Mouse (Mus musculus): Measurements from ENCODE around the gene Myog. TPM values are rescaled to one million over a fixed set of nuclear protein-coding genes. Genes with fewer than 3 reads are reported as not detected.

Myog gene
- polyA plus RNA-seq, 1 experiment from 2014 or later, result 0.33 TPM

DNA sequence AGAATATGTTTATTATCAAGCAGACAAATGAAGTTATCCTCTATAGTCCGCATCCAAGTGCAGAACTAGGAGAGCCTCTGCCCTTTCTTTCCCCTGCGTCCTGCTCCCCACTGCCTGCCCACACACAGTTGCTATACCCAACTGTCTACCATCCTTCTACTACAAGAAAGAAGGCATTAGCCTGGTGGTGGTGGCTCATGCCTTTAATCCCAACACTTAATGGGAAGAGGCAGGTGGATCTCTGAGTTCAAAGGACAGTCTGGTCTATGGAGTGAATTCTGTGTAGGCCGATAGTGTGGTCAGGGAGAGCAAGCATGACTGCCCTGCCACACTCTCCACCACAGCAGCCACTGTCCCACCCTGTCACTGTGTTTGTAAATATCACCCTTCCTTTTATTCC, 20.9 kb downstream of the Myog start:
- H3K4me1 ChIP-seq (replicated peaks), result peaks cover 16% of the 10 kb centered on the region
- no peak overlapping the region for H3K27ac ChIP-seq
- DNase-seq (ENCODE audit: low spot score), result no peak
- WGBS, result 94% methylated on average over 3 of the region's 3 CpGs
- no peak overlapping the region for H3K4me3 ChIP-seq
- no peaks in the 10 kb centered on the region for H3K27me3 ChIP-seq (ENCODE audit: insufficient read depth, poor library complexity, severe bottlenecking)
- peaks cover 6% of the 10 kb centered on the region; the same call in 1 of the 2 replicates for H3K36me3 ChIP-seq
- no peaks in the 10 kb centered on the region for H3K9me3 ChIP-seq

GRCm38 (mm10) chr1:134311760-134312159, 22.0 kb downstream of the Myog start:
- Histone ChIP-seq H3K4me3 (no peak overlapping the region), H3K27me3 (ENCODE audit: insufficient read depth, poor library complexity, severe bottlenecking) (no peaks in the 10 kb centered on the region), H3K36me3 (peaks cover 6% of the 10 kb centered on the region; the same call in 1 of the 2 replicates), H3K27ac (no peak overlapping the region), H3K4me1 (replicated peaks) (peaks cover 16% of the 10 kb centered on the region), H3K9me3 (no peaks in the 10 kb centered on the region)
- DNase-seq (ENCODE audit: low spot score), result no peak
- WGBS, result 92% methylated on average over 7 of the region's 7 CpGs

DNA sequence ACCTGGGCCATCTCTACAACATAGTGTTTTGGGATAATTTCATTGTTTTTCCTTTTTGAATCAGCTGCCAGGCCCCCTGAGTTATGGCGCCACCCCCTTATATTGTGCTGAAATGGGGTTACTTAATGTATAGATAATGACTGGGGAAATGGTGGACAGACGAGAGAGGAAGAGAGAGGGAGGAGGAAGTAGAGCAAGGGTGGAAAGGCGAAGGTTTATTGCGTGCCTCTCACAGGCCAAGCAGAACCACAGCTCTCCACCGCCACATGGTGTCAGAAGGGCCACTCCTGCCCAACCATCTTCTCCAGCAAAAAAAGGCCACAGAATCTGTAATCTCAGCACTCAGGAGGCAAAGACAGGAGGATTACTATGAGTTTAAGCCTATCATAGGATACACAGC, 25.4 kb downstream of the Myog start:
- Histone ChIP-seq H3K36me3 (peaks cover 3% of the 10 kb centered on the region; the same call in 1 of the 2 replicates), H3K4me1 (replicated peaks) (peaks cover 10% of the 10 kb centered on the region; the same call in 1 of the 2 replicates), H3K27me3 (ENCODE audit: insufficient read depth, poor library complexity, severe bottlenecking) (no peaks in the 10 kb centered on the region), H3K4me3 (no peak overlapping the region), H3K9me3 (no peaks in the 10 kb centered on the region), H3K27ac (no peak overlapping the region)
- WGBS, result 88% methylated on average over 5 of the region's 5 CpGs
- DNase-seq (ENCODE audit: low spot score), result no peak

- WGBS, result 87% methylated on average over 9 of the region's 9 CpGs
- Histone ChIP-seq H3K4me1 (replicated peaks) (peaks cover 21% of the 10 kb centered on the region), H3K27me3 (ENCODE audit: insufficient read depth, poor library complexity, severe bottlenecking) (no peaks in the 10 kb centered on the region), H3K9me3 (no peaks in the 10 kb centered on the region), H3K27ac (0 out of 2 replicates have a peak overlapping the region, but pooled peaks have one; percentile 12), H3K36me3 (peaks cover 3% of the 10 kb centered on the region; the same call in 1 of the 2 replicates), H3K4me3 (no peak overlapping the region)
- no peak for DNase-seq (ENCODE audit: low spot score)
These were observed 26.6 kb downstream of the Myog start for GRCm38 (mm10) chr1:134316361-134316760.

DNA sequence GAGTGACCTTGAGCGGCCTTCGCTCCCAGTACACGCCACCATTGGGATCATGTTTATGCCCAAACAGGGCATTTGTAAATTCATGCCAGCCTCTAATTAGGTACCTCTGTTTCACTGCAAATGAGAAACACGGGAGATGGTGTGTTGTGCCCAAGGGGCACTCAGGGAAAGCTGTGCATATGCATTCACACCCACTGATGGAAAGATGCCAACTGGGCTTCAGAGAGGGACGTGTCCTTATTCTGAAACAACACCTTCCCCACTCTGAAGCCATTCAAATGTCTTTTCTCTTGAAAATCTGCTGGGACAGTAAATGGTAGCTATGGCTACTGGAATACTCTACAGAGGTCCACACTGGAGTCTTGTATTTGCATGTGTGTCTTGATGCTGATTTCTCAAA, 28.5 kb downstream of the Myog start:
- Histone ChIP-seq H3K4me3 (no peak overlapping the region), H3K27ac (no peak overlapping the region), H3K9me3 (no peaks in the 10 kb centered on the region), H3K27me3 (ENCODE audit: insufficient read depth, poor library complexity, severe bottlenecking) (no peaks in the 10 kb centered on the region), H3K36me3 (no peaks in the 10 kb centered on the region; the same call in 1 of the 2 replicates), H3K4me1 (replicated peaks) (peaks cover 21% of the 10 kb centered on the region)
- no peak for DNase-seq (ENCODE audit: low spot score)
- 84% methylated on average over 5 of the region's 5 CpGs for WGBS

GRCm38 (mm10) chr1:134320691-134321301, 31.0 kb downstream of the Myog start:
- Histone ChIP-seq H3K4me1 (replicated peaks) (peaks cover 18% of the 10 kb centered on the region), H3K27me3 (ENCODE audit: insufficient read depth, poor library complexity, severe bottlenecking) (no peaks in the 10 kb centered on the region), H3K4me3 (no peak overlapping the region), H3K36me3 (no peaks in the 10 kb centered on the region; the same call in 1 of the 2 replicates), H3K27ac (peak overlapping the region; percentile 50), H3K9me3 (no peaks in the 10 kb centered on the region)
- DNase-seq (ENCODE audit: low spot score), result no peak
- 54% methylated on average over 14 of the region's 14 CpGs for WGBS

DNA sequence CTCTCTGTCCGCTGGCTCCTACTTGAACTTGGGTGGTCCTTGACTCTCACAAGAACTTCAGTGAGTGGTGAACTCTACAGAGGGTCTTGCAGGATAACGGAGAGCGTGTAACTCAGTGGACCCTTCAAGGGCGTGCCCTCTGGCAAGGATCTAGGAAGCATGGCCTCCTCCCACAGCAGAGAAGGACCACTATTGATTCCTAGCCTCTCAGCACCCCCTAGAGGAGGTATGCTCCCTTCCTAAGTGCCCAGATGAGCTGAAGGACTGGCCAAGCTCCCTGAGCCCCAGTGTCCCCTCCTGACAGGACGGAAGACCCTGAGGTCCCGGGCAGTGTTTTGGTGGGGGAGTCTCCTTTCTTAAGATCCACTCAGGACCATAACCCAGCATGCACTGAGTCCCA, 32.8 kb downstream of the Myog start:
- H3K4me1 ChIP-seq (replicated peaks), result peaks cover 14% of the 10 kb centered on the region
- H3K27me3 ChIP-seq (ENCODE audit: insufficient read depth, poor library complexity, severe bottlenecking), result no peaks in the 10 kb centered on the region
- no peak for DNase-seq (ENCODE audit: low spot score)
- no peak overlapping the region for H3K4me3 ChIP-seq
- H3K9me3 ChIP-seq, result no peaks in the 10 kb centered on the region
- WGBS, result 87% methylated on average over 6 of the region's 6 CpGs
- H3K36me3 ChIP-seq, result no peaks in the 10 kb centered on the region
- H3K27ac ChIP-seq, result no peak overlapping the region

DNA sequence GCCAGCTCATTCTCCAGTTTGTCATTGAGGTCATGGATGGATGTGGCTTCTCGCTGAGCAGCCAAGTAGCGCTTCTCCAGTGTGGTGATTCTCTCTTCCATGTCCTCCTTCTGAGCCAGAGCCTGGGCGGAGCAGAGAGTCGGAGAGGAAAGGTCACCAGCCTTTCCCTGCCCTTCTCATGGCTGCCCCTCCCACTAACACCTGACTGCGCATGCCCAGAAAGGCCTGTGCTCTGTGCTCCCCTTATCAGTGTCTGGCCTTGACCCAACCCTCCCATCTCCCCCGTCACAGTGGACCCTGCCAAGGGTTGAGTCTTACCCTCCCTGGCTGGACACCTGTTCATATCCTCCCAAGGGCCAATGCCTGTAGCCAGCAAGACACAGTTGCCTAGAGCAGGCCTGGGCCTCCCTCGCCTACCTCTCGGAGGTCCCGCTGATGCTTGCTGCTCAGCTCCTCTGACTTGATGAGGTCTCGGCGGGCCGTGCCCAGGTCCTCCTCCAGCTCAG, 37.1 kb downstream of the Myog start:
- DNase-seq (ENCODE audit: low spot score), result no peak
- no peak overlapping the region for H3K4me3 ChIP-seq
- no peaks in the 10 kb centered on the region for H3K9me3 ChIP-seq
- WGBS, result 94% methylated on average over 12 of the region's 12 CpGs
- H3K36me3 ChIP-seq, result no peaks in the 10 kb centered on the region
- H3K4me1 ChIP-seq (replicated peaks), result no peaks in the 10 kb centered on the region
- no peaks in the 10 kb centered on the region for H3K27me3 ChIP-seq (ENCODE audit: insufficient read depth, poor library complexity, severe bottlenecking)
- no peak overlapping the region for H3K27ac ChIP-seq

- Histone ChIP-seq H3K9me3 (no peaks in the 10 kb centered on the region), H3K27me3 (ENCODE audit: insufficient read depth, poor library complexity, severe bottlenecking) (no peaks in the 10 kb centered on the region), H3K4me3 (no peak overlapping the region), H3K36me3 (no peaks in the 10 kb centered on the region), H3K4me1 (replicated peaks) (peaks cover 26% of the 10 kb centered on the region), H3K27ac (no peak overlapping the region)
- peak; percentile 79 for DNase-seq (ENCODE audit: low spot score)
- WGBS, result 60% methylated on average over 20 of the region's 20 CpGs
These were observed 42.3 kb downstream of the Myog start for GRCm38 (mm10) chr1:134331879-134332635.

DNA sequence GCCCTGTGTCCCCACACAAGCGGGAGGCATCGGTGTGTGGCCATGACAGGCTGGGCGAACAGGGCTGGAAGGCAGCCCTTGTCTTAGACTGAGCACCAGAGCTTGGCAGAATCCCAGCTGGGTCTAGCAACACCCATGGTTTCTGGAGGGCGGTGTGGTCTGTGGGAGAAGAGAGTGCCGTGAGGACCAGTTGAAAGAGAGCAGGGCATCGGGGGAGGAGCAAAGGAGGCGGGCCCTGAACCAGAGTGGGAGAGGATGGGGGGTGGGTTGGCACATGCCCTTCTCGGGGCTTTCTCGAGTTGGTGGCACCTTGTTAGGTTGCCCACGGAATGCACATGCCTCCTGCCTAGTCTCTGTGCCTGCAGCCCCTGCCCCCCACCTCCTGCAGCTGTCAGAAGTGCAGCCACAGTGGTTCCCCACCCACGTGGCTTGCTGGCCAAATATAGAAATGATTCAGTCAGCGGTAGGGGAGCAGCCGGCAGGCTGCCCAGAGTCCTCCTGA, 43.0 kb downstream of the Myog start, which contains the start of gene Ppfia4:
TSS of gene Ppfia4 (minus strand) at position 159 of the 502 bp plus-strand sequence.
- no peak for DNase-seq (ENCODE audit: low spot score)

DNA sequence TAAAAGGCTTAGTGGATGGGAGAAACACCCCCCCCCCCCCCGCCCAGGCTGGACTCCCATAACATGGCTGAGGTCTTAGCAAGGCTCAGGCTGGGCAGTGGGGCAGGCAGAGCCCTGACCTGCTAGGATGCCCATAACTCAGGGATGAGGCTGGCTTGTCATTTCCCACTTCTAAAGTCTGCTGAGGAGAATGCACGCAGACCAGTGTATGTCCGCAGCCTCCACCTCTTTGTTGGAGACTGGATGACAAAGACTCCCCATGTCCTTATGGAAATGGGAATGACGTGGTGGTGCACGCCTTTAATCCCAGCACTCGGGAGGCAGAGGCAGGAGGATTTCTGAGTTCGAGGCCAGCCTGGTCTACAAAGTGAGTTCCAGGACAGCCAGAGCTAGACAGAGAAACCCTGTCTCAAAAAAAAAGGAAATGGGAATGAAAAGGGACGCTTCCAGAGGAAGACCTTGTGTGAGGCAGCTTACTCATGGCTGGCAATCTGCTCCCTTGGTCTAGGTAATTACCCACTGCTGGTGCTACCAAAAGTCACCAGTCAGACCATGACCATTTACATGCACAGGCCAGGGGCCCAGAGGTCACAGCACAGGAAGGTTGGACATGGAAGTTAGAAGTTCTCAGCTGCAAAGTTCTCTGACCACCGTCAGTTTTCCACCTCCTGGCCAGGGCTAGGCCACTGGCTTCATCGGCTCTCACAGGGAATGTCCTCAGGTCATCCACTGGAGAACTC, 43.8 kb downstream of the Myog start:
- Histone ChIP-seq H3K36me3 (no peaks in the 10 kb centered on the region), H3K9me3 (no peaks in the 10 kb centered on the region), H3K4me1 (replicated peaks) (peaks cover 28% of the 10 kb centered on the region), H3K4me3 (no peak overlapping the region), H3K27ac (no peak overlapping the region), H3K27me3 (ENCODE audit: insufficient read depth, poor library complexity, severe bottlenecking) (no peaks in the 10 kb centered on the region)
- DNase-seq (ENCODE audit: low spot score), result no peak
- 83% methylated on average over 10 of the region's 10 CpGs for WGBS

More for the DNA sequence above, 43.0 kb downstream of the Myog start, which contains the start of gene Ppfia4:
- H3K36me3 ChIP-seq, result no peaks in the 10 kb centered on the region
- no peak within 1 kb of the TSS for H3K4me3 ChIP-seq
- H3K4me1 ChIP-seq (replicated peaks), result peaks cover 28% of the 10 kb centered on the region
- no peak within 1 kb of the TSS for H3K27ac ChIP-seq
- WGBS, result 59% methylated on average over 13 of the region's 13 CpGs
- no peaks in the 10 kb centered on the region for H3K27me3 ChIP-seq (ENCODE audit: insufficient read depth, poor library complexity, severe bottlenecking)
- no peaks in the 10 kb centered on the region for H3K9me3 ChIP-seq

DNA sequence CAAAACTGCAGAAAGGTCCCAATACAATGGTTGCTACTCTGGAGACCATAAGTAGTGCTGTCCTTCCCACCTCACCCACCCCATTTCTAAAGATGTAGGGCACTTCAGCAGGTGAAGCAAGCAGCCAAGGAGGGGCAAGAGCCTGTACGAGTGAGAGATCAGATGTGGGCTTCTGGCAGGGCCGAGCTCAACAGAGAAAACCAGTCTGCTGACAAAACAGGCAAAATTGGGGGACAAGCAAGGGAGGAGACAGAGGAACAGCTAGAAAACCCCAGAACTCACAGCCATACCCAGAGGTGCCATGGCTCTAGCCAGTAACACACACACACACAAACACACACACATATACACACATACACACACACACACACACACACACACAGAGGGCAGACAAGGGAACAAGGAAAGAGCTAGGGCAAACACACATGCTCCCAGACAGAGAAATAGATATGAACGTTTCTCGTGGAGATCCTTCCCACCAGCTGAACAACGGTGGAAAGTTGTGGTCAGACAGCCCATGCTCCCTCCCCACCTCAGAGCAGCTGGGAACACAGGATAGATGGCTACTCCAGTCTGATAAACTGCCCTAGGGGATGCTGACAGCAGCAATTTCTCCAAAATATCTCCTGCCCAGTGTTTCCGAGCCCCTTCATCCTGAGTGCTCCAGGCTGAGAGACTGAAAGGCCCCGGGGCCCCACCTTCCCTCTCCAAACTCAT, 44.5 kb downstream of the Myog start:
- Histone ChIP-seq H3K27ac (0 out of 2 replicates have a peak overlapping the region, but pooled peaks have one; percentile 30), H3K27me3 (ENCODE audit: insufficient read depth, poor library complexity, severe bottlenecking) (no peaks in the 10 kb centered on the region), H3K4me1 (replicated peaks) (peaks cover 28% of the 10 kb centered on the region), H3K36me3 (no peaks in the 10 kb centered on the region), H3K9me3 (no peaks in the 10 kb centered on the region), H3K4me3 (no peak overlapping the region)
- no peak for DNase-seq (ENCODE audit: low spot score)
- WGBS, result 77% methylated on average over 7 of the region's 7 CpGs
